Mouse (Mus musculus): ENCODE measurements around the gene Kif5a. TPM values are rescaled to one million over a fixed set of nuclear protein-coding genes. Genes with fewer than 3 reads are reported as not detected.

The Kif5a gene
- polyA plus RNA-seq, 1 experiment from 2014 or later = 47.6 TPM

- H3K9ac ChIP-seq (ENCODE audit: low read length) = no peak overlapping the region
- 78% methylated on average over 4 of the region's 4 CpGs for WGBS
Observed at GRCm38 (mm10) chr10:127269884-127270283, 6.7 kb upstream of the Kif5a start.

GRCm38 (mm10) chr10:127269036-127269435 lies 5.9 kb upstream of the Kif5a start:
- no peak for DNase-seq (ENCODE audit: low spot score)
- peak overlapping the region; percentile 8; the same call in 1 of the 2 replicates for H3K9ac ChIP-seq (ENCODE audit: low read length)
- H3K4me3 ChIP-seq (ENCODE audit: low read depth, low read length) = no peak overlapping the region
- H3K4me1 ChIP-seq (ENCODE audit: control insufficient read depth, insufficient read depth, low read length) = peaks cover 7% of the 10 kb centered on the region; the same call in 1 of the 2 replicates
- H3K27ac ChIP-seq (ENCODE audit: low read depth, low read length) = no peak overlapping the region
- no peak for ATAC-seq
- no peak overlapping the region for H3K4me2 ChIP-seq (ENCODE audit: low read length)
- H3K36me3 ChIP-seq (ENCODE audit: control insufficient read depth, insufficient read depth, low read length) = peaks cover 54% of the 10 kb centered on the region
- no peaks in the 10 kb centered on the region for H3K27me3 ChIP-seq (replicated peaks; ENCODE audit: control insufficient read depth, insufficient read depth, low read length)
- WGBS = 86% methylated on average over 12 of the region's 12 CpGs
- H3K9me3 ChIP-seq (replicated peaks; ENCODE audit: control insufficient read depth, low read length) = no peaks in the 10 kb centered on the region

More at GRCm38 (mm10) chr10:127269884-127270283, 6.7 kb upstream of the Kif5a start:
- ATAC-seq (no peak), DNase-seq (ENCODE audit: low spot score) (no peak)
- H3K27ac ChIP-seq (ENCODE audit: low read depth, low read length) = no peak overlapping the region
- no peak overlapping the region for H3K4me2 ChIP-seq (ENCODE audit: low read length)
- H3K4me1 ChIP-seq (ENCODE audit: control insufficient read depth, insufficient read depth, low read length) = peaks cover 7% of the 10 kb centered on the region; the same call in 1 of the 2 replicates
- H3K4me3 ChIP-seq (ENCODE audit: low read depth, low read length) = no peak overlapping the region
- H3K36me3 ChIP-seq (ENCODE audit: control insufficient read depth, insufficient read depth, low read length) = peaks cover 61% of the 10 kb centered on the region
- no peaks in the 10 kb centered on the region for H3K9me3 ChIP-seq (replicated peaks; ENCODE audit: control insufficient read depth, low read length)
- H3K27me3 ChIP-seq (replicated peaks; ENCODE audit: control insufficient read depth, insufficient read depth, low read length) = no peaks in the 10 kb centered on the region

- Histone ChIP-seq H3K4me1 (ENCODE audit: control insufficient read depth, insufficient read depth, low read length) (peaks cover 7% of the 10 kb centered on the region; the same call in 1 of the 2 replicates), H3K27me3 (replicated peaks; ENCODE audit: control insufficient read depth, insufficient read depth, low read length) (no peaks in the 10 kb centered on the region), H3K9me3 (replicated peaks; ENCODE audit: control insufficient read depth, low read length) (no peaks in the 10 kb centered on the region), H3K36me3 (ENCODE audit: control insufficient read depth, insufficient read depth, low read length) (peaks cover 49% of the 10 kb centered on the region), H3K9ac (ENCODE audit: low read length) (peak overlapping the region; percentile 29; the same call in 1 of the 2 replicates), H3K27ac (ENCODE audit: low read depth, low read length) (no peak overlapping the region), H3K4me3 (ENCODE audit: low read depth, low read length) (no peak overlapping the region), H3K4me2 (ENCODE audit: low read length) (no peak overlapping the region)
- ATAC-seq = no peak
- WGBS = 89% methylated on average over 5 of the region's 5 CpGs
- DNase-seq (ENCODE audit: low spot score) = no peak
Observed at GRCm38 (mm10) chr10:127268401-127268800, 5.3 kb upstream of the Kif5a start.

- H3K9ac ChIP-seq (ENCODE audit: low read length) = peak overlapping the region; percentile 99; the same call in 1 of the 2 replicates
- no peak overlapping the region for H3K27ac ChIP-seq (ENCODE audit: low read depth, low read length)
- H3K27me3 ChIP-seq (replicated peaks; ENCODE audit: control insufficient read depth, insufficient read depth, low read length) = no peaks in the 10 kb centered on the region
- H3K4me3 ChIP-seq (ENCODE audit: low read depth, low read length) = peak overlapping the region; percentile 97
- ATAC-seq = no peak
- no peak for DNase-seq (ENCODE audit: low spot score)
- WGBS = 68% methylated on average over 5 of the region's 5 CpGs
- H3K4me2 ChIP-seq (ENCODE audit: low read length) = peak overlapping the region; percentile 83
- H3K9me3 ChIP-seq (replicated peaks; ENCODE audit: control insufficient read depth, low read length) = no peaks in the 10 kb centered on the region
- H3K4me1 ChIP-seq (ENCODE audit: control insufficient read depth, insufficient read depth, low read length) = peaks cover 10% of the 10 kb centered on the region; the same call in 1 of the 2 replicates
- peaks cover 38% of the 10 kb centered on the region for H3K36me3 ChIP-seq (ENCODE audit: control insufficient read depth, insufficient read depth, low read length)
Observed at GRCm38 (mm10) chr10:127267318-127267717, 4.2 kb upstream of the Kif5a start.

- under 1% methylated on average over 64 of the region's 70 CpGs for WGBS
- Histone ChIP-seq H3K4me2 (ENCODE audit: low read length) (peak within 1 kb of the TSS; percentile 83), H3K4me3 (ENCODE audit: low read depth, low read length) (peak within 1 kb of the TSS; percentile 97), H3K27me3 (replicated peaks; ENCODE audit: control insufficient read depth, insufficient read depth, low read length) (no peaks in the 10 kb centered on the region), H3K9ac (ENCODE audit: low read length) (peak within 1 kb of the TSS; percentile 99), H3K4me1 (ENCODE audit: control insufficient read depth, insufficient read depth, low read length) (peaks cover 11% of the 10 kb centered on the region; the same call in 1 of the 2 replicates), H3K9me3 (replicated peaks; ENCODE audit: control insufficient read depth, low read length) (no peaks in the 10 kb centered on the region), H3K36me3 (ENCODE audit: control insufficient read depth, insufficient read depth, low read length) (peaks cover 29% of the 10 kb centered on the region), H3K27ac (ENCODE audit: low read depth, low read length) (peak within 1 kb of the TSS; percentile 90)
- ATAC-seq (peak; percentile 96), DNase-seq (ENCODE audit: low spot score) (peak; percentile 98)
Observed at GRCm38 (mm10) chr10:127266112-127267091, 3.3 kb upstream of the Kif5a start, which contains the start of gene Dctn2. Dctn2 (plus strand) TSS chr10:127266368.

GRCm38 (mm10) chr10:127265727-127266111 lies 2.6 kb upstream of the Kif5a start:
- peak; percentile 17 for DNase-seq (ENCODE audit: low spot score)
- 0 out of 2 replicates have a peak, but pooled peaks have one; percentile 30 for ATAC-seq

GRCm38 (mm10) chr10:127264971-127265370 lies 1.8 kb upstream of the Kif5a start:
- 72% methylated on average over 4 of the region's 4 CpGs for WGBS
- H3K4me1 ChIP-seq (ENCODE audit: control insufficient read depth, insufficient read depth, low read length) = peaks cover 21% of the 10 kb centered on the region
- no peak for ATAC-seq

More at GRCm38 (mm10) chr10:127265727-127266111, 2.6 kb upstream of the Kif5a start:
- H3K36me3 ChIP-seq (ENCODE audit: control insufficient read depth, insufficient read depth, low read length) = peaks cover 24% of the 10 kb centered on the region
- peak overlapping the region; percentile 99; the same call in 1 of the 2 replicates for H3K9ac ChIP-seq (ENCODE audit: low read length)
- H3K4me1 ChIP-seq (ENCODE audit: control insufficient read depth, insufficient read depth, low read length) = peaks cover 18% of the 10 kb centered on the region
- H3K4me3 ChIP-seq (ENCODE audit: low read depth, low read length) = peak overlapping the region; percentile 97
- no peaks in the 10 kb centered on the region for H3K27me3 ChIP-seq (replicated peaks; ENCODE audit: control insufficient read depth, insufficient read depth, low read length)
- H3K4me2 ChIP-seq (ENCODE audit: low read length) = peak overlapping the region; percentile 32
- no peak overlapping the region for H3K27ac ChIP-seq (ENCODE audit: low read depth, low read length)
- 25% methylated on average over 4 of the region's 4 CpGs for WGBS
- H3K9me3 ChIP-seq (replicated peaks; ENCODE audit: control insufficient read depth, low read length) = no peaks in the 10 kb centered on the region

GRCm38 (mm10) chr10:127264336-127264735 lies 1.2 kb upstream of the Kif5a start:
- no peak overlapping the region for H3K4me3 ChIP-seq (ENCODE audit: low read depth, low read length)
- H3K4me1 ChIP-seq (ENCODE audit: control insufficient read depth, insufficient read depth, low read length) = peaks cover 21% of the 10 kb centered on the region
- DNase-seq (ENCODE audit: low spot score) (no peak), ATAC-seq (no peak)
- no peaks in the 10 kb centered on the region for H3K9me3 ChIP-seq (replicated peaks; ENCODE audit: control insufficient read depth, low read length)
- WGBS = 78% methylated on average over 8 of the region's 8 CpGs
- no peak overlapping the region for H3K4me2 ChIP-seq (ENCODE audit: low read length)
- H3K27me3 ChIP-seq (replicated peaks; ENCODE audit: control insufficient read depth, insufficient read depth, low read length) = no peaks in the 10 kb centered on the region
- H3K27ac ChIP-seq (ENCODE audit: low read depth, low read length) = no peak overlapping the region
- H3K9ac ChIP-seq (ENCODE audit: low read length) = no peak overlapping the region
- H3K36me3 ChIP-seq (ENCODE audit: control insufficient read depth, insufficient read depth, low read length) = peaks cover 12% of the 10 kb centered on the region

More at GRCm38 (mm10) chr10:127264971-127265370, 1.8 kb upstream of the Kif5a start:
- H3K9ac ChIP-seq (ENCODE audit: low read length) = no peak overlapping the region
- no peak overlapping the region for H3K4me3 ChIP-seq (ENCODE audit: low read depth, low read length)
- H3K4me2 ChIP-seq (ENCODE audit: low read length) = no peak overlapping the region
- DNase-seq (ENCODE audit: low spot score) = no peak
- H3K27ac ChIP-seq (ENCODE audit: low read depth, low read length) = no peak overlapping the region
- H3K27me3 ChIP-seq (replicated peaks; ENCODE audit: control insufficient read depth, insufficient read depth, low read length) = no peaks in the 10 kb centered on the region
- peaks cover 16% of the 10 kb centered on the region for H3K36me3 ChIP-seq (ENCODE audit: control insufficient read depth, insufficient read depth, low read length)
- H3K9me3 ChIP-seq (replicated peaks; ENCODE audit: control insufficient read depth, low read length) = no peaks in the 10 kb centered on the region

Data from forebrain, embryonic 14.5 days (tissue).